Mouse (Mus musculus) hindbrain, embryonic 11.5 days (tissue): ENCODE results near the gene Gpr12. TPM values are rescaled to one million over a fixed set of nuclear protein-coding genes. Genes with fewer than 3 reads are reported as not detected.
A peak's percentile ranks its signal among the peaks of the same experiment; 100 is the strongest.
"Not testable (repeated sequence)": the region's sequence is repeated elsewhere in the genome, so short reads cannot be mapped to it uniquely, and the experiment has no call there.

Experiments used
- ATAC-seq: fragments of 200-750 bp; cut with Nextera tagmentation; 2 replicates; pipeline ENCODE4 v1.8.0; 2017; ENCODE audit warnings: mild to moderate bottlenecking, moderate TSS enrichment, moderate library complexity; ENCODE audit not compliant: low FRiP score
- DNase-seq: peaks from one replicate; pipeline ENCODE4 v3.0.0-alpha.2; 2015; ENCODE audit warnings: low spot score
- H3K27ac ChIP-seq: fragments of 300-500 bp; sonication (generic); 2 replicates; pipeline ENCODE4 v1.5.1; 2014; ENCODE audit warnings: mild to moderate bottlenecking, low read depth, low read length
- H3K27me3 ChIP-seq: fragments of 300-500 bp; sonication (generic); 2 replicates; pipeline ENCODE4 v1.6.1; 2014; ENCODE audit warnings: mild to moderate bottlenecking, low read length, moderate library complexity, mixed read lengths; ENCODE audit not compliant: control insufficient read depth, insufficient read depth
- H3K36me3 ChIP-seq: fragments of 300-500 bp; sonication (generic); 2 replicates; pipeline ENCODE4 v1.6.1; 2014; ENCODE audit warnings: mild to moderate bottlenecking, low read length, moderate library complexity, mixed read lengths; ENCODE audit not compliant: control insufficient read depth, insufficient read depth
- H3K4me1 ChIP-seq: fragments of 300-500 bp; sonication (generic); replicated peaks from 2 replicates; pipeline ENCODE4 v1.6.1; 2014; ENCODE audit warnings: low read length, mixed read lengths; ENCODE audit not compliant: control insufficient read depth, insufficient read depth
- H3K4me2 ChIP-seq: fragments of 300-500 bp; sonication (generic); replicated peaks from 2 replicates; pipeline ENCODE4 v1.6.1; 2014; ENCODE audit warnings: mild to moderate bottlenecking, low read depth, low read length
- H3K4me3 ChIP-seq: fragments of 300-500 bp; sonication (generic); 2 replicates; pipeline ENCODE4 v1.5.1; 2014; ENCODE audit warnings: low read depth, low read length
- H3K9ac ChIP-seq: fragments of 300-500 bp; sonication (generic); 2 replicates; pipeline ENCODE4 v1.6.1; 2014; ENCODE audit warnings: low read depth, low read length
- H3K9me3 ChIP-seq: fragments of 300-500 bp; sonication (generic); 2 replicates; pipeline ENCODE4 v1.6.1; 2016; ENCODE audit warnings: low read length; ENCODE audit not compliant: control insufficient read depth
- WGBS: fragments of 180-500 bp; shearing (Covaris S2); extraction: QIAGEN DNeasy Blood & Tissue Kit; methylation state at CpG from one replicate; pipeline ENCODE4 v1.1.7; 2014; 5-methylcytosine and 5-hydroxymethylcytosine counted together
- polyA plus RNA-seq: library from polyadenylated mRNA; unstranded; fragments of >200 nt; fragmentation: Nextera tagmentation; extraction: Ambion mirVana; gene quantifications from 2 replicates; pipeline ENCODE4 v1.2.1, GENCODE M21; 2014

The Gpr12 gene
- polyA plus RNA-seq, 1 experiment from 2014 or later = 0.14 TPM

GRCm38 (mm10) chr5:146571830-146572734 is 13.0 kb downstream of the Gpr12 start:
- not testable (repeated sequence) for H3K4me1 ChIP-seq, H3K9ac ChIP-seq, H3K4me2 ChIP-seq, H3K9me3 ChIP-seq, H3K4me3 ChIP-seq, H3K36me3 ChIP-seq, DNase-seq, ATAC-seq, H3K27me3 ChIP-seq, H3K27ac ChIP-seq
- WGBS = 80% methylated on average over 6 of the region's 6 CpGs

- WGBS = 80% methylated on average over 6 of the region's 6 CpGs
- H3K9me3 ChIP-seq, H3K4me1 ChIP-seq, H3K27me3 ChIP-seq, H3K36me3 ChIP-seq, H3K9ac ChIP-seq, H3K27ac ChIP-seq, ATAC-seq, DNase-seq, H3K4me2 ChIP-seq, H3K4me3 ChIP-seq: not testable (repeated sequence)
These were observed 14.9 kb downstream of the Gpr12 start for GRCm38 (mm10) chr5:146570179-146570578.

- DNase-seq (peak; percentile 69), ATAC-seq (no peak)
- H3K27me3 ChIP-seq = no peaks in the 10 kb centered on the region
- no peak overlapping the region for H3K27ac ChIP-seq
- no peaks in the 10 kb centered on the region for H3K36me3 ChIP-seq
- WGBS = 60% methylated on average over 4 of the region's 4 CpGs
- H3K9me3 ChIP-seq = no peaks in the 10 kb centered on the region
- no peaks in the 10 kb centered on the region for H3K4me1 ChIP-seq
- no peak overlapping the region for H3K9ac ChIP-seq
- no peak overlapping the region for H3K4me3 ChIP-seq
- H3K4me2 ChIP-seq = no peak overlapping the region
These were observed 18.0 kb downstream of the Gpr12 start for GRCm38 (mm10) chr5:146567054-146567453.

GRCm38 (mm10) chr5:146564259-146564658 is 20.8 kb downstream of the Gpr12 start:
- H3K4me1 ChIP-seq = no peaks in the 10 kb centered on the region
- H3K27ac ChIP-seq = no peak overlapping the region
- H3K36me3 ChIP-seq = no peaks in the 10 kb centered on the region
- H3K9ac ChIP-seq = no peak overlapping the region
- DNase-seq = no peak
- H3K27me3 ChIP-seq = no peaks in the 10 kb centered on the region
- 79% methylated on average over 1 of the region's 1 CpGs for WGBS
- H3K4me3 ChIP-seq = no peak overlapping the region
- no peak for ATAC-seq
- no peak overlapping the region for H3K4me2 ChIP-seq
- H3K9me3 ChIP-seq = no peaks in the 10 kb centered on the region

- H3K27me3 ChIP-seq, DNase-seq, H3K9me3 ChIP-seq, H3K9ac ChIP-seq, H3K4me2 ChIP-seq, H3K4me1 ChIP-seq, H3K4me3 ChIP-seq, H3K27ac ChIP-seq, ATAC-seq, H3K36me3 ChIP-seq: not testable (repeated sequence)
- no CpG with 5 or more reads among the region's 3 CpGs for WGBS
These were observed 29.2 kb downstream of the Gpr12 start, which contains the start of gene Gm3415 for GRCm38 (mm10) chr5:146555836-146556235. Gene Gm3415 (plus strand): TSS chr5:146556136.

GRCm38 (mm10) chr5:146537347-146537746 is 47.7 kb downstream of the Gpr12 start, which contains the start of gene Gm3409:
Gene Gm3409 (plus strand): TSS chr5:146537647.
- WGBS = 100% methylated on average over 2 of the region's 3 CpGs
- H3K9me3 ChIP-seq, H3K36me3 ChIP-seq, H3K27ac ChIP-seq, H3K27me3 ChIP-seq, H3K4me2 ChIP-seq, ATAC-seq, H3K9ac ChIP-seq, H3K4me3 ChIP-seq, DNase-seq, H3K4me1 ChIP-seq: not testable (repeated sequence)

Other genes starting within 250 kb of the Gpr12 start
- 7.1 TPM in 2 replicates for gene Wasf3, start 200.3 kb downstream of the Gpr12 start, polyA plus RNA-seq
- not detected in 2 replicates for gene Gm6408, start 103.3 kb downstream of the Gpr12 start, polyA plus RNA-seq
- gene Gm6370, start 93.9 kb downstream of the Gpr12 start, polyA plus RNA-seq = not detected in 2 replicates
- gene 4930449I24Rik, start 82.8 kb downstream of the Gpr12 start, polyA plus RNA-seq = not detected in 2 replicates
- gene Gm3402, start 71.1 kb downstream of the Gpr12 start, polyA plus RNA-seq = not detected in 2 replicates
- gene Gm3404, start 59.4 kb downstream of the Gpr12 start, polyA plus RNA-seq = not detected in 2 replicates
- gene Gm3409, start 47.6 kb downstream of the Gpr12 start, polyA plus RNA-seq = not detected in 2 replicates
- not detected in 2 replicates for gene Gm3415, start 29.1 kb downstream of the Gpr12 start, polyA plus RNA-seq
- gene Usp12, start 209.8 kb upstream of the Gpr12 start, polyA plus RNA-seq = 11.6 and 12.6 TPM in 2 replicates
- gene Rpl21, start 247.7 kb upstream of the Gpr12 start, polyA plus RNA-seq = 508 and 515 TPM in 2 replicates